Mouse (Mus musculus) retina, embryonic 14.5 days (tissue): ENCODE results near the gene Dnmbp.

ENCODE experiments used
- DNase-seq: peaks from one replicate; pipeline ENCODE4 v3.0.0-alpha.2; 2015; ENCODE audit warnings: low spot score

Dnmbp gene

DNA sequence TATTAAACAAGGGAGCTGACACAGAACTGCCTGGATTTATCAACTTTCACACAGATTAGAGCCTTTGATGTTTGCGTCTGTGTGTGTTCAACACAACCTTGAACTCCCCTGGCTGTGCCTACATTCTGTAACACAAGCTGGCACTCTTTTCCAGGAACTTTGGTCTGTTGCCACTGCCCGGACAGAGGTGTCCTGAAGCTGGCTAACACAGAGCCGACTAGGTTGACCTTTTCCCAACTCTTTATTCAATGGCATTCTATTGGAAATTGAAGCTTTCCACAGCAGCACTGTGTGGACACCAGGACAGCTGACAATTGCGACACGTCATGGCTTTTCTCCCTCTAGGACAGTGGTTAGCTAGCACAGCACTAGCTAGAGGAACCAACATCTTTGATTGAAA lies 142.8 kb downstream of the Dnmbp start:
- no peak for DNase-seq
